Mouse (Mus musculus) embryonic facial prominence, embryonic 14.5 days (tissue): ENCODE measurements around the gene Chst8. TPM values are rescaled to one million over a fixed set of nuclear protein-coding genes. Genes with fewer than 3 reads are reported as not detected.

Experiments
- ATAC-seq: fragments of 200-750 bp; cut with Nextera tagmentation; 2 replicates; pipeline ENCODE4 v1.8.0; 2017; ENCODE audit warnings: low read depth, moderate number of reproducible peaks, moderate TSS enrichment
- DNase-seq: peaks from one replicate; pipeline ENCODE4 v3.0.0-alpha.2; 2015; ENCODE audit warnings: low spot score
- H3K27ac ChIP-seq: fragments of 300-500 bp; sonication (generic); replicated peaks from 2 replicates; pipeline ENCODE4 v1.5.1; 2014; ENCODE audit warnings: low read depth, mild to moderate bottlenecking, low read length, moderate library complexity
- H3K27me3 ChIP-seq: fragments of 300-500 bp; sonication (generic); replicated peaks from 2 replicates; pipeline ENCODE4 v1.6.1; 2014; ENCODE audit warnings: low read length; ENCODE audit not compliant: control insufficient read depth, insufficient read depth
- H3K36me3 ChIP-seq: fragments of 300-500 bp; sonication (generic); 2 replicates; pipeline ENCODE4 v1.6.1; 2014; ENCODE audit warnings: low read length, mixed read lengths; ENCODE audit not compliant: control insufficient read depth, insufficient read depth
- H3K4me1 ChIP-seq: fragments of 300-500 bp; sonication (generic); 2 replicates; pipeline ENCODE4 v1.6.1; 2014; ENCODE audit warnings: antibody characterized with exemption, low read length; ENCODE audit not compliant: control insufficient read depth, insufficient read depth
- H3K4me2 ChIP-seq: fragments of 300-500 bp; sonication (generic); 2 replicates; pipeline ENCODE4 v1.6.1; 2014; ENCODE audit warnings: low read depth, mild to moderate bottlenecking, low read length, moderate library complexity, mixed read lengths
- H3K4me3 ChIP-seq: fragments of 300-500 bp; sonication (generic); 2 replicates; pipeline ENCODE4 v1.5.1; 2014; ENCODE audit warnings: low read depth, mild to moderate bottlenecking, low read length
- H3K9ac ChIP-seq: fragments of 300-500 bp; sonication (generic); 2 replicates; pipeline ENCODE4 v1.6.1; 2014; ENCODE audit warnings: low read depth, mild to moderate bottlenecking, low read length, moderate library complexity, mixed read lengths
- H3K9me3 ChIP-seq: fragments of 300-500 bp; sonication (generic); 2 replicates; pipeline ENCODE4 v1.6.1; 2016; ENCODE audit warnings: low read length; ENCODE audit not compliant: control insufficient read depth
- WGBS: fragments of 180-500 bp; shearing (Covaris S2); extraction: QIAGEN DNeasy Blood & Tissue Kit; methylation state at CpG from one replicate; pipeline ENCODE4 v1.1.7; 2014; 5-methylcytosine and 5-hydroxymethylcytosine counted together
- polyA plus RNA-seq: library from polyadenylated mRNA; unstranded; fragments of >200 nt; fragmentation: Nextera tagmentation; extraction: Ambion mirVana; gene quantifications from 2 replicates; pipeline ENCODE4 v1.2.1, GENCODE M21; 2014

Gene Chst8
- polyA plus RNA-seq, 1 experiment from 2014 or later: 5.3 TPM

DNA sequence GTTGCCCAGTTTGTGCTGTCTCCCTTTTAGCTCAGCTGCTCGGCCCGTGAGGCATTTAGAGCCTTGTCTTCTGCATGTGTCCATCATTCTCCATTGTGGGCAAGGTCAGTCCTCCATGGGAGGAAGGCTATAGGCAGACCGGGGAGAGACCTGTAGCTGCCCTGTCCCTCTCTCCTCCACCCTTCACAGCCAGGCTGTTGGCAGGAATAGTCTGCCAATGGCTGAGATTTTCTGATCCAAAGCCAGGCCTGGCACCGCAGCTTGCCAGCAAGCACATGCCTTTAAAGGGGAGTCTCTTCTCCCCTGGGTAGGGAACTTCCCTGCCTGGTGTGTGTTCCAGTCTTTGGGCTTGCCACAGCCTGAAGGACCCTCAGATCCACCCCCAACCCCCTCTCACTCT lies 103.4 kb downstream of the Chst8 start:
- DNase-seq: no peak
- no peak overlapping the region for H3K4me2 ChIP-seq
- no peaks in the 10 kb centered on the region for H3K27me3 ChIP-seq
- H3K9me3 ChIP-seq: no peaks in the 10 kb centered on the region; the same call in 1 of the 2 replicates
- H3K36me3 ChIP-seq: no peaks in the 10 kb centered on the region
- no peak overlapping the region for H3K4me3 ChIP-seq
- no peak overlapping the region for H3K27ac ChIP-seq
- no peak for ATAC-seq
- 86% methylated on average over 4 of the region's 4 CpGs for WGBS
- H3K4me1 ChIP-seq: no peaks in the 10 kb centered on the region
- no peak overlapping the region for H3K9ac ChIP-seq

DNA sequence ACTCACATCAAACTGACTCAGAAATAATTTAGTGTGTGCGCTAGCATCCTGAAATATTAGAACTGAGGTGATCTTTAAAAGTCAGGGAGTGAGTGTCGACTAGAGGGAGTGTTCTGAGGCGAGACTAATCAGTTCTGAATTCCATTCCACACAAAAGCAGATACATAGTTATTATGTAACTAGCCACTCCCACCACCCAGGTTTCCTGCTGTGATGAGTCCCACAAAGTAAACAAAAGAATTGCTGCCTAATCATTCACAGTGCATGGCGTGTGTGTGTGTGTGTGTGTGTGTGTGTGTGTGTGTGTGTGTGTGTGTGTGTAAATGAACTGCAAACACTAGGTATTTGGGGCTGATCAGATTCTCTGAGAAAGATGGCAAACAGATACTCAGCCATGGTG lies 108.1 kb downstream of the Chst8 start:
- H3K27ac ChIP-seq: no peak overlapping the region
- H3K27me3 ChIP-seq: 0 out of 2 replicates have a peak, but pooled peaks cover 3% of the 10 kb centered on the region
- 30% methylated on average over 3 of the region's 4 CpGs for WGBS
- no peaks in the 10 kb centered on the region; the same call in 1 of the 2 replicates for H3K9me3 ChIP-seq
- peak; percentile 52 for DNase-seq
- ATAC-seq: peak; percentile 44; the same call in 1 of the 2 replicates
- H3K9ac ChIP-seq: no peak overlapping the region
- H3K36me3 ChIP-seq: no peaks in the 10 kb centered on the region
- no peak overlapping the region for H3K4me3 ChIP-seq
- no peaks in the 10 kb centered on the region for H3K4me1 ChIP-seq
- H3K4me2 ChIP-seq: no peak overlapping the region

DNA sequence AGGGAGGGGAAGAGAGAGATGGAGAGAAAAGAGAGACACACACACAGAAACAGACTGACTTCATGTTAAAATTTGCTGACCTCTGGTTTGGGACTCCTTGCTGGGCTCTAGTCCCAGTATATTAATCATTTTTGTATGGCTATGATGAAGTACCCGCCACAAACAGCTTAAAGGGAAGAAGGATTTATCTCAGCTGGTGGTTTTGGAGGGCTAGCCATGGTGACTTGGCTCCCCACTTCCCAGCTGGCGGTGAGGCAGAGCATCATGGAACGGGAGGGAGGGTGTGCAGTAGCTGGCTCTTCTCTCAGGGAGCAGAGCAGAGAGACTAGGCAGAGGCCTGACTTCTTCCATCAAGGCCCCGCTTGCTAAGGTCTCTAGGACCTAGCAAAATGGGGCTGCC lies 109.1 kb downstream of the Chst8 start:
- DNase-seq (no peak), ATAC-seq (no peak)
- H3K4me1 ChIP-seq: no peaks in the 10 kb centered on the region
- H3K9me3 ChIP-seq: no peaks in the 10 kb centered on the region; the same call in 1 of the 2 replicates
- H3K27ac ChIP-seq: no peak overlapping the region
- no peak overlapping the region for H3K4me3 ChIP-seq
- H3K9ac ChIP-seq: no peak overlapping the region
- no peaks in the 10 kb centered on the region for H3K36me3 ChIP-seq
- H3K27me3 ChIP-seq: 0 out of 2 replicates have a peak, but pooled peaks cover 3% of the 10 kb centered on the region
- no peak overlapping the region for H3K4me2 ChIP-seq
- WGBS: 50% methylated on average over 4 of the region's 4 CpGs

DNA sequence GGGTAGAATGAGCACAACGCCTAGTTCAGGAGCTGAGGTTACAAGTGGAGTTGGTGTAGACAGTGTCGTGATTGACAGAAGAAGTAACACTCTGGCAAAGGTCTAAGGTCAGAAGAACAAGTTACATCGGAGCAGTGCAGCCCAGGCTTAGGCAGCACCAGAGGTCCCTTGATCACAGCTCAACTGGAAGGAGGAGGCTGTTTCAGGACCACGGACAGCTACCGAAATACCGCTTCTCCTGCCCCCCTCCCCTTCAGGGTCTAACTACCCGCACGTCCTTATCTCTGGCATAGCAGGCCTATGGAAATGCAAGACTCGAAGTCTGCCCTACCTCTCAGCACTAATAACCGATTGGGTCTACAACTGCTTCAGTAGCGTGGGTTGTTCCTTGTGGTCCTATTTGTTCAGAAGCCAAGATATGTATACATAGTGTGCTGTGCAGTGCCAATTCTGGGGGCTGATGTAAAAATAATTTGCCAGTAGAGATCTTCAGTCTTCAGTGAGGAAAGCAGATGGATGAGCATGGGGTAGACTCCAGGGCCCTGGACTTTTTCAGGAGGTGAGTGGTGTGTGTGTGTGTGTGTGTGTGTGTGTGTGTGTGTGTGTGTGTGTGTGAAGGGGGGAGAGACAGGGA lies 109.7 kb downstream of the Chst8 start:
- WGBS: 18% methylated on average over 11 of the region's 11 CpGs
- no peak for ATAC-seq

DNA sequence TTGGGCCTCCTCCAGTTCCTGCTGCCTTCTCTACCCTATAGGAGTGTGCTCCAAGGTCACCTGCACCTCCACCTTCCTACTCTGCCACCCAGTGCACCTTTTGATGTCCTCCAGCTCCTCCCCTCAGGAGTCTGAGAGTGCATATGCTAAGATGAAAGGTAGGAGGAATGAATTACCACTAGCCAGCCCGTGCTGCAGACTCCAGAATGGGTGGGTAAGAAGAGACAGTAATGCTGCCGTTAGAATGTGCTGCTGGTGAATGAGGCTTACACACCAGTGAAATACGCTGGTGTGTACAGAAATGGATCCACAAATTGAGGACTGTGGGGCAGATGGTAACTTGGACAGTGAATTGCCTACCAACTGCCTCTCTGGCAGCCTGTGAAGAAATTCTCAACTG lies 112.6 kb downstream of the Chst8 start:
- Histone ChIP-seq H3K4me1 (no peaks in the 10 kb centered on the region), H3K9me3 (no peaks in the 10 kb centered on the region), H3K27ac (no peak overlapping the region), H3K9ac (no peak overlapping the region), H3K27me3 (0 out of 2 replicates have a peak, but pooled peaks cover 3% of the 10 kb centered on the region), H3K4me2 (no peak overlapping the region), H3K36me3 (no peaks in the 10 kb centered on the region), H3K4me3 (no peak overlapping the region)
- ATAC-seq (no peak), DNase-seq (no peak)
- 69% methylated on average over 3 of the region's 3 CpGs for WGBS

More for the DNA sequence above, 109.7 kb downstream of the Chst8 start:
- H3K36me3 ChIP-seq: no peaks in the 10 kb centered on the region
- DNase-seq: peak; percentile 73
- H3K4me2 ChIP-seq: no peak overlapping the region
- H3K27ac ChIP-seq: no peak overlapping the region
- H3K9ac ChIP-seq: no peak overlapping the region
- H3K4me1 ChIP-seq: no peaks in the 10 kb centered on the region
- 0 out of 2 replicates have a peak, but pooled peaks cover 3% of the 10 kb centered on the region for H3K27me3 ChIP-seq
- H3K9me3 ChIP-seq: no peaks in the 10 kb centered on the region; the same call in 1 of the 2 replicates
- H3K4me3 ChIP-seq: no peak overlapping the region

DNA sequence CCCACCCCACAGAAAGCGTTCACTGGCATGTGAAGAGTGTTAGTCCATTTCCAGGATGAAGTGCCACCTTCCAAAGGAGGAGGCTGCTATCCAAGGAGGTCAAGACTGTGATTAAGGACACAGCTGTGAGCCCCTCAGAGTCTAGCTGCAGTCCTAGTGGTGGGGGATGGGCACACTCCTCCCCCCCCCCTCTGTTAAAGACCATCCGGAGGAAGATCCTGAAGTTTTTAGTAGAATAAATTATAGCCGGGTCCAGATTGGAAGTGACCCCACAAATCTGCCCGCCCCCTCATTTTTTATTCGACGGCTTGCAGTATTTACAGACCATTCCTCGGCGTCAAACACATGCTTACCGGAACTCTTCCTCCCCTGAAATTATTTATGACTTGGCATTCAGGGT lies 114.3 kb downstream of the Chst8 start:
- H3K36me3 ChIP-seq: no peaks in the 10 kb centered on the region
- ATAC-seq (no peak), DNase-seq (no peak)
- H3K4me3 ChIP-seq: no peak overlapping the region
- no peak overlapping the region for H3K9ac ChIP-seq
- H3K27me3 ChIP-seq: 0 out of 2 replicates have a peak, but pooled peaks cover 3% of the 10 kb centered on the region
- no peaks in the 10 kb centered on the region for H3K4me1 ChIP-seq
- no peak overlapping the region for H3K4me2 ChIP-seq
- H3K27ac ChIP-seq: no peak overlapping the region
- WGBS: 88% methylated on average over 9 of the region's 9 CpGs
- no peaks in the 10 kb centered on the region for H3K9me3 ChIP-seq

DNA sequence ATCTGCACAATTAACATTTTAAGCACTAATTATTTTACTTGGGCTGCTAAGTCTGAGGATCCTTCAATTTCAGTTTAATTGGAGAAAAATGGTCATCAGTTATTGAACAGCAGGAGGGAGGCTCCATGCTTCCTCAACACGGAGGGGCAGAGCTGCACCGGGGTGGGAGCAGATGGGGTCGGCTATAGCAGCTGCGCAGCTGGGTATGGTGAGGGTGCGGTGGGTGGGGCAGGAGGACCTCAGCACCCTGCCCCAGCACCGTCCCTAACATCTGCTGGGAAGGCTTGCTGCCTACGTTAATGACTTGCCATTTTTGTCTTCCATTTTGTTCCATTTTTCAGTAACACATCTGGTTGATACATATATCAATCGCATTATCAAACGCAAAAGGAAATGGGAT lies 116.4 kb downstream of the Chst8 start:
- Histone ChIP-seq H3K9ac (no peak overlapping the region), H3K4me3 (no peak overlapping the region), H3K27ac (no peak overlapping the region), H3K36me3 (no peaks in the 10 kb centered on the region), H3K27me3 (0 out of 2 replicates have a peak, but pooled peaks cover 2% of the 10 kb centered on the region), H3K4me2 (no peak overlapping the region), H3K9me3 (no peaks in the 10 kb centered on the region), H3K4me1 (no peaks in the 10 kb centered on the region)
- WGBS: 65% methylated on average over 9 of the region's 9 CpGs
- DNase-seq: no peak
- ATAC-seq: no peak

DNA sequence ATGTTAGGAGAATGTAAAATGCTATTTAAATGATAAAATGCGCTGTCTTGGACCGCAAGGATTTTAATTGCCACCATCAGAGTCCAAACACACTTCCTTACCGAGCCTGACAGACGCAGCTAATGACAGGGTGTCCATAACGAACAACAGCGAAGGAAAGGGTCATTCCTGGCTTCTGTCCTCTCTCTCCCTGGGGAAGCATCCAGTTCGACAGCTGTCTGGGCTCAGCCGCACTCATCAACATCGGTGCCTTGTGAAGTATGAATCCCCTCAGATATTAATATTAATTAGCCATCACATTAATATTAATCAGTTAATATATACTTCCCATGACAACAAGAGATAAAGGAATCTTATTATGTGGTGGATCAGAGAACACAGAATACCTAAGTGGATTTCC lies 117.6 kb downstream of the Chst8 start:
- Histone ChIP-seq H3K27me3 (no peaks in the 10 kb centered on the region), H3K4me1 (no peaks in the 10 kb centered on the region), H3K27ac (no peak overlapping the region), H3K9ac (no peak overlapping the region), H3K36me3 (no peaks in the 10 kb centered on the region), H3K4me3 (no peak overlapping the region), H3K9me3 (no peaks in the 10 kb centered on the region), H3K4me2 (no peak overlapping the region)
- ATAC-seq: no peak
- 67% methylated on average over 9 of the region's 9 CpGs for WGBS
- DNase-seq: no peak

DNA sequence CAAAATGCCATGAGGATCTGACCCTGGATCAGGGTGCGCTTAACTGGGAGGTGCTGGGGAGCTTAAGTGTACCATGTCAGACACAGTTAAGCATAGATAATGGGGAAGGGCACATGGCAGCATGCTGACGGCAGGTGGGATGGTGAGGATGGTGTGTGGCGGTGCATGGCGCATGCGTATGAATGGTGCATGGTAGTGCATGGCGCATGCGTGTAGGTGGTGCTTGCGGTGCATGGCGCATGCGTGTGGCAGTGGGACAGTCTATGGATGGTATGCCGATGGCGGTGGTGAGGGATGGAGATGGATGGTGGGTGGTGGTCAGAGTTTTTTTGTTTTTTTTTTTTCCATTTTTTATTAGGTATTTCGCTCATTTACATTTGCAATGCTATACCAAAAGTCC lies 118.6 kb downstream of the Chst8 start:
- WGBS: 97% methylated on average over 13 of the region's 13 CpGs
- H3K27ac ChIP-seq: no peak overlapping the region
- H3K4me3 ChIP-seq: no peak overlapping the region
- no peaks in the 10 kb centered on the region for H3K9me3 ChIP-seq
- no peaks in the 10 kb centered on the region for H3K27me3 ChIP-seq
- no peak for ATAC-seq
- no peak overlapping the region for H3K4me2 ChIP-seq
- H3K9ac ChIP-seq: no peak overlapping the region
- no peaks in the 10 kb centered on the region for H3K36me3 ChIP-seq
- no peak for DNase-seq
- no peaks in the 10 kb centered on the region for H3K4me1 ChIP-seq
